Mouse (Mus musculus) forebrain, postnatal 0 days (tissue): ENCODE data around the gene Cchcr1. TPM values are rescaled to one million over a fixed set of nuclear protein-coding genes. Genes with fewer than 3 reads are reported as not detected.
"Not testable (repeated sequence)": the region's sequence is repeated elsewhere in the genome, so short reads cannot be mapped to it uniquely, and the experiment has no call there.

ENCODE experiments used
- ATAC-seq: fragments of 200-750 bp; cut with Nextera tagmentation; 2 replicates; pipeline ENCODE4 v1.8.0; 2017; ENCODE audit warnings: mild to moderate bottlenecking, moderate library complexity
- DNase-seq: peaks from one replicate; pipeline ENCODE4 v3.0.0-alpha.2; 2015
- H3K27ac ChIP-seq: fragments of 300-500 bp; sonication (generic); 2 replicates; pipeline ENCODE4 v1.5.1; 2014; ENCODE audit warnings: low read depth, mild to moderate bottlenecking, antibody characterized with exemption, low read length, moderate library complexity, mixed read lengths
- H3K27me3 ChIP-seq: fragments of 300-500 bp; sonication (generic); 2 replicates; pipeline ENCODE4 v1.6.1; 2014; ENCODE audit warnings: mild to moderate bottlenecking, low read length, mixed read lengths; ENCODE audit not compliant: insufficient read depth
- H3K36me3 ChIP-seq: fragments of 300-500 bp; sonication (generic); 2 replicates; pipeline ENCODE4 v1.6.1; 2014; ENCODE audit warnings: mild to moderate bottlenecking, moderate library complexity; ENCODE audit not compliant: insufficient read depth
- H3K4me1 ChIP-seq: fragments of 300-500 bp; sonication (generic); 2 replicates; pipeline ENCODE4 v1.6.1; 2014; ENCODE audit warnings: antibody characterized with exemption; ENCODE audit not compliant: insufficient read depth
- H3K4me2 ChIP-seq: fragments of 300-500 bp; sonication (generic); 2 replicates; pipeline ENCODE4 v1.6.1; 2014; ENCODE audit warnings: low read depth, mild to moderate bottlenecking, moderate library complexity
- H3K4me3 ChIP-seq: fragments of 300-500 bp; sonication (generic); 2 replicates; pipeline ENCODE4 v1.5.1; 2014; ENCODE audit warnings: low read depth, low read length, mixed read lengths
- H3K9ac ChIP-seq: fragments of 300-500 bp; sonication (generic); 2 replicates; pipeline ENCODE4 v1.6.1; 2014; ENCODE audit warnings: mild to moderate bottlenecking
- H3K9me3 ChIP-seq: fragments of 300-500 bp; sonication (generic); 2 replicates; pipeline ENCODE4 v1.6.1; 2016; ENCODE audit warnings: low read length
- CTCF ChIP-seq: sonication (generic); IDR thresholded peaks from 2 replicates; pipeline ENCODE4 v1.5.1; 2016; ENCODE audit warnings: antibody characterized with exemption, control low read depth, low read depth
- WGBS: fragments of 180-500 bp; shearing (Covaris S2); extraction: QIAGEN DNeasy Blood & Tissue Kit; methylation state at CpG from one replicate; pipeline ENCODE4 v1.1.7; 2014; 5-methylcytosine and 5-hydroxymethylcytosine counted together
- polyA plus RNA-seq: library from polyadenylated mRNA; unstranded; fragments of >200 nt; fragmentation: Nextera tagmentation; extraction: Ambion mirVana; gene quantifications from 2 replicates; pipeline ENCODE4 v1.2.1, GENCODE M21; 2015
- total RNA-seq: library from RNA; depleted of rRNA; stranded (reverse); fragments of >200 nt; gene quantifications from 2 replicates; pipeline ENCODE4 v1.2.3, GENCODE M21; 2014

The Cchcr1 gene
- total and polyA plus RNA-seq, 2 experiments from 2014 or later: 2.5 to 9.6 TPM

DNA sequence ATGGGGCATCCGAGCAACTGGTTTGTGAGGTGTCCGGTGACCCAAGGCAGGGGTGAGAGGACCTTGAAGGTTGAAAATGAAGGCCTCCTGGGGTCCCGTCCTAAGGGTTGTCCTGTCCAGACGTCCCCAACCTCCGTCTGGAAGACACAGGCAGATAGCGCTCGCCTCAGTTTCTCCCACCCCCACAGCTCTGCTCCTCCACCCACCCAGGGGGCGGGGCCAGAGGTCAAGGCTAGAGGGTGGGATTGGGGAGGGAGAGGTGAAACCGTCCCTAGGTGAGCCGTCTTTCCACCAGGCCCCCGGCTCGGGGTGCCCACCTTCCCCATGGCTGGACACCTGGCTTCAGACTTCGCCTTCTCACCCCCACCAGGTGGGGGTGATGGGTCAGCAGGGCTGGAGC, 11.1 kb upstream of the Cchcr1 start, which contains the start of gene Pou5f1:
TSS of gene Pou5f1 (plus strand) at position 243 of the 400 bp plus-strand sequence.
- Histone ChIP-seq H3K27ac (no peak within 1 kb of the TSS), H3K4me3 (no peak within 1 kb of the TSS), H3K4me2 (no peak within 1 kb of the TSS), H3K27me3 (peaks cover 11% of the 10 kb centered on the region; the same call in 1 of the 2 replicates), H3K9ac (no peak within 1 kb of the TSS), H3K36me3 (no peaks in the 10 kb centered on the region), H3K9me3 (no peaks in the 10 kb centered on the region), H3K4me1 (no peaks in the 10 kb centered on the region)
- ATAC-seq (no peak), DNase-seq (no peak)
- TF ChIP-seq CTCF: no peak
- WGBS: 48% methylated on average over 13 of the region's 13 CpGs

DNA sequence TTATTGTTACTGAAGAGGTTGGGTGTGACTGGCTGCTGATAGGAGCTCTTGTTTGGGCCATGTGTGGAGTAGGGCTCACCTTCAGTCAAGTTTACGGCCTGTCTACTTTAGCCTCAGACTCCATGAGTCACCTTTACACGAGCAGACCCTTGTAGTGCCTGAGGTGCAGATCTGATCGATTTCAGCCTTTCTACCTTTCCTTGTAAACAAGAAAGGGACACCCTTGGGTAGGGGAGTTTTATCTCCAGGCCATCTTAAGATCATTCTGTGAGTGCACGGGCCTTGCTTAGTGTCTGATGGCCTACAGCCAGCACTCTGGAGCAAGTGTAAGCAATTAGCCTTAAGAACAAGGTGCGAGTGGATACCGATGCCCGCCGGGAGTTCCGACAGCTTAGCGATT, 10.0 kb upstream of the Cchcr1 start:
- Histone ChIP-seq H3K36me3 (no peaks in the 10 kb centered on the region), H3K4me2 (no peak overlapping the region), H3K9me3 (no peaks in the 10 kb centered on the region), H3K27me3 (peaks cover 11% of the 10 kb centered on the region; the same call in 1 of the 2 replicates), H3K4me1 (no peaks in the 10 kb centered on the region), H3K4me3 (no peak overlapping the region), H3K27ac (no peak overlapping the region), H3K9ac (no peak overlapping the region)
- DNase-seq: no peak
- no peak for ATAC-seq
- 18% methylated on average over 10 of the region's 10 CpGs for WGBS
- TF ChIP-seq CTCF: no peak

DNA sequence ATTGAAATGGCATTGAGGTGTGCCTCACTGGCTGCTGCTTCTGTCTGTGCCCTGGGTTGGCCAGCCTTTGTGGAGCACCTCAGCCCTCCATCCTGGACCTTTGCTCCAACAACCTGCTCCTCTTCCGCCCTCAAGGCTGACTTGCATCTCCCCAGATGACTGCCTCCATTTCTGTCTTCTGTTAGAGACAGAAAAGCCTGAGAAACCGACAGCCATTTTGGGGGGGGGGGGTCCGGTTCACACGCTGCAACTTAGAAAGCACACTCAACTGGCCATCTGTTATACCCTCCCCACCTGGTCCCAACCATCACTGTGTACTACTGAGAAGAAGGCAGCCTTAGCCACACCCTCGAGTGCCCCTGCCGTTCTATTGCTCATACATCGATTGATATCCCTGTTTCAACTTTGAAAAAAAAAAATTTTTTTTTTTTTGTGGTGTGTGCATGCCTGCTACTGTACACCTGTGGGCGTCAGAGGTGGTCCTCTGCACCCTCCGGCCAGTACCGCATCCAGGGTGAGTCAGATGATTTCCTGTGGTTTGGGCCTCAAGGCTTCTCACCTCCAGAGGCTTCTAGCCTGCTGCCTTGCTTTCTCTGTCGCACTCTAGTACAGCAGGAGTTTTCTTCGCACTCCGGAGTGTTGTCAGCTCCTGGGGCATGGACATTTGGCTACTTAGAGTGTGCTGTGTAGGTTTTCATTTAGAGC, 9.2 kb upstream of the Cchcr1 start:
- 32% methylated on average over 13 of the region's 13 CpGs for WGBS
- no peak for TF ChIP-seq CTCF
- ATAC-seq: no peak
- no peak overlapping the region for H3K4me3 ChIP-seq
- no peaks in the 10 kb centered on the region for H3K36me3 ChIP-seq
- no peak overlapping the region for H3K27ac ChIP-seq
- peaks cover 11% of the 10 kb centered on the region; the same call in 1 of the 2 replicates for H3K27me3 ChIP-seq
- H3K4me1 ChIP-seq: no peaks in the 10 kb centered on the region
- H3K4me2 ChIP-seq: no peak overlapping the region
- H3K9me3 ChIP-seq: no peaks in the 10 kb centered on the region
- DNase-seq: no peak
- no peak overlapping the region for H3K9ac ChIP-seq

DNA sequence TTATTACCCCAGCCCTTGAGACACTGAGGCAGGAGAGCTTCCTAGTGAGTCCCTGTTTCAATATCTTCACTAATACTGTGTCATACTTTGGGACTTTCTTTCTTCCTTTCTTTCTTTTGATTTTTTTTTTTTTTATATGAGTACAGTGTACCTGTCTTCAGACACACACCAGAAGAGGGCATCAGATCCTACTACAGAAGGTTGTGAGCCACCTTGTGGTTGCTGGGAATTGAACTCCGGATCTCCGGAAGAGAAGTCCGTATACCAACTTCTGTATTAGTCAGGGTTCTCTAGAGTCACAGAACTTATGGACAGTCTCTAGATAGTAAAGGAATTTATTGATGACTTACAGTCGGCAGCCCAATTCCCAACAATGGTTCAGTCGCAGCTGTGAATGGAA, 8.6 kb upstream of the Cchcr1 start:
- peak; percentile 40 for TF ChIP-seq CTCF

DNA sequence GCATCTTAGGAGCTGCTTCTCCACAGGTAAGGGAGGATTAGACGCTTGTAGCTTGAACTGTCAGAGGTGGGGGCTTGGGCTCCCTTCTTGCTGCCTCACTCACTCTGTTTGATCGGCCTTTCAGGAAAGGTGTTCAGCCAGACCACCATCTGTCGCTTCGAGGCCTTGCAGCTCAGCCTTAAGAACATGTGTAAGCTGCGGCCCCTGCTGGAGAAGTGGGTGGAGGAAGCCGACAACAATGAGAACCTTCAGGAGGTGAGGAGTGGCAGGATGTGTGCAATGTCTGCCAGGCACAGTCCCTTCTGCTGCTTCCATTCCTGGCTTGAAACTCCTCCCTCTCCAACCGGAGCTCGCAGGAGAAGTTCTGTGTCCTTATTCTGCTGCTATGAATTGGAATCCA, 7.6 kb upstream of the Cchcr1 start:
- Histone ChIP-seq H3K27ac (no peak overlapping the region), H3K9ac (no peak overlapping the region), H3K36me3 (no peaks in the 10 kb centered on the region), H3K9me3 (no peaks in the 10 kb centered on the region), H3K4me3 (no peak overlapping the region), H3K27me3 (peaks cover 11% of the 10 kb centered on the region; the same call in 1 of the 2 replicates), H3K4me1 (no peaks in the 10 kb centered on the region), H3K4me2 (no peak overlapping the region)
- DNase-seq (peak; percentile 24), ATAC-seq (no peak)
- TF ChIP-seq CTCF: peak; percentile 53
- WGBS: 16% methylated on average over 8 of the region's 8 CpGs

More for the DNA sequence above, 8.6 kb upstream of the Cchcr1 start:
- not testable (repeated sequence) for H3K9ac ChIP-seq, H3K9me3 ChIP-seq, H3K36me3 ChIP-seq, H3K4me2 ChIP-seq, H3K4me1 ChIP-seq, H3K27ac ChIP-seq, H3K4me3 ChIP-seq, ATAC-seq, DNase-seq
- WGBS: 66% methylated on average over 5 of the region's 5 CpGs
- H3K27me3 ChIP-seq: peaks cover 11% of the 10 kb centered on the region; the same call in 1 of the 2 replicates

DNA sequence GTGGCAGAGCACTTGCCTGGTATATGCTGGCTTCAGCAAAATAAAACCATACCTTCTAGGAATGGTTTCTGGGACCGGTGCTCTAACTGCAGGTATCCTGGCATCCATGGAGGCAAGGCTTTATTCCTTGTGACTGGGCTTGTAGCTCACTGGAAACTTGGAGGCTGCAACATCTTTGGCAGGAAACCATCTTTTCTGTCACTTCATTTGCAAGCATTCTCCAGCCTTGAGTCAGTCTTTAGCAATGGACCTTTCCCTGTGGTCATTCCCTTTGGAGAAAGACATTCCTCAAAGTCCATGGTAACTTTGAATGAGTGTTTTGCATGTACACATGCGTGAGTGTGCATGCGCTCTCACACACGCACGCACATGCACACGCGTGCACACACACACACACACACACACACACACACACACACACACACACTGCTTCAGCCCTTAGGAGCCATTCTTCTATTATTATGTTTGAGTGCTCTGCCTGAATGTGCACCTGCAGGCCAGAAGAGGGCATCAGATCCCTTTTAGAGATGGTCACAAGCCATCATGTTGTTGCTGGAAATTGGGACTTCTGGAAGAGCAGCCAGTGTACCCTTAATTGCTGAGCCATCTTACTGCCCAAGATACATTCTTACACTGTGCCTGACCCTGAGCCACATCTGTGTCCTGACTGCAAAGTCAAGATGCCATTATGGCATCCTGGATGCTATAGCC, 3.8 kb upstream of the Cchcr1 start:
- no peak overlapping the region for H3K4me2 ChIP-seq
- ATAC-seq (no peak), DNase-seq (peak; percentile 20)
- H3K36me3 ChIP-seq: no peaks in the 10 kb centered on the region
- no peak overlapping the region for H3K4me3 ChIP-seq
- H3K9ac ChIP-seq: no peak overlapping the region
- H3K9me3 ChIP-seq: no peaks in the 10 kb centered on the region
- no peaks in the 10 kb centered on the region; the same call in 1 of the 2 replicates for H3K4me1 ChIP-seq
- H3K27me3 ChIP-seq: no peaks in the 10 kb centered on the region
- WGBS: 96% methylated on average over 7 of the region's 7 CpGs
- H3K27ac ChIP-seq: no peak overlapping the region
- peak; percentile 67 for TF ChIP-seq CTCF

DNA sequence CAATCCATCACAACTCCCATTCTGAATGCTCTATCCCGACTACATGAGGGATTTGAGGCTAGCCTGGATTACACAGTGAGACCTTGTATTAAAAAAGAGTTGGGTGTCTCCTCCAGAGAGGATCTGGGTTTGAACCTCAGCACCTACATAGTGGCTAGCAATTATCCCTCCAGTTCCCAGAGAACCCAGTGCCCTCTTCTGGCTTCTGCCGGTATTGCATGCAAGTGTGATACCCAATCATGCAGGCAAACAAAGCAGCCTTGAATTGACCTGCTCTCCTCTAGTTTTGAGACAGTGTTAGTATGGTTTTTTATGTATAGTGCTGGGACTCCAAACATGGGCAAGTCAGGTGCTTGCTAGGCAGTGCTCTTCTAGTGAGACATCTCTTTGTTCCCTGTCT, 3.0 kb upstream of the Cchcr1 start:
- TF ChIP-seq CTCF: peak; percentile 71

More for the DNA sequence above, 3.0 kb upstream of the Cchcr1 start:
- DNase-seq (peak; percentile 53), ATAC-seq (no peak)
- H3K9me3 ChIP-seq: no peaks in the 10 kb centered on the region
- H3K27ac ChIP-seq: no peak overlapping the region
- H3K36me3 ChIP-seq: no peaks in the 10 kb centered on the region
- no peak overlapping the region for H3K9ac ChIP-seq
- 24% methylated on average over 2 of the region's 2 CpGs for WGBS
- H3K4me3 ChIP-seq: no peak overlapping the region
- H3K4me2 ChIP-seq: no peak overlapping the region
- H3K27me3 ChIP-seq: no peaks in the 10 kb centered on the region
- no peaks in the 10 kb centered on the region; the same call in 1 of the 2 replicates for H3K4me1 ChIP-seq
